Comparison of ENCODE assay signal across 22 mouse cellular contexts in the genomic region with DNA sequence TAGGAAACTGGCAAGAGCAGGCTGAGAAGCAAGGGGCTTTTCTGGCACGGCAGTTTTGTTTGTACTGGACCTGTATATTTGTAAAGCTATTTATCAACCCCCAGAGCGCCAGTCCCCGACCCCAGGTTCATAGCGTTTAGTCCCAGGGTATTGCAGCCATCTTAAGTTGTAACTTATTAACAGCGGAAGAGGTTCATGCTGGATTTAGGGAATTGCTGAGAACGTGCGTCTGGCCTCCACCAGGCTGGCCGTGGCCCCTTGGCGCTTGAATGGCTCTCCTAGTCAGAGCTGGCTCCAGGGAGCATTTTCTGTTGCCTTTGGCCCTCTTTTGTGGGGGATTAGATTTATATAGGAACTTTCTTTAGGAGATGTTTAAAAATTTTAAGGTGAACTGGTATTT. TPM values are rescaled to one million over a fixed set of nuclear protein-coding genes. Genes with fewer than 3 reads are reported as not detected.
DNase-seq lines count a peak whose midpoint lies in the region; ATAC-seq lines count a peak whose summit lies in the region.
"Had no signal": no experiment of that assay in that cellular context is flagged by ENCODE, and none has a peak within 500 bp of the region (broad histone marks: within the 10 kb centered on the region; RNA-seq: fewer than 3 reads in every experiment).

No protein-coding gene starts in this region.

- WGBS in forebrain, embryonic 11.5 days, result 88% methylated on average over 9 of the region's 9 CpGs
- WGBS in forebrain, embryonic 10.5 days, result 86% methylated on average over 9 of the region's 9 CpGs

- H3K36me3 ChIP-seq in forebrain, embryonic 11.5 days (ENCODE audit: control insufficient read depth, insufficient read depth, low read length), result peaks cover 7% of the 10 kb centered on the region
- H3K36me3 ChIP-seq in forebrain, embryonic 10.5 days (replicated peaks), result peaks cover 86% of the 10 kb centered on the region
- H3K36me3 ChIP-seq: heart, embryonic 15.5 days had no signal

- ATAC-seq in forebrain, embryonic 11.5 days (replicated peaks; ENCODE audit: low FRiP score), result no peak
- ATAC-seq: forebrain, embryonic 16.5 days had no signal

- H3K4me1 ChIP-seq in forebrain, embryonic 11.5 days (replicated peaks; ENCODE audit: control insufficient read depth, insufficient read depth, low read length), result no peaks in the 10 kb centered on the region
- H3K4me1 ChIP-seq in forebrain, embryonic 10.5 days, result no peaks in the 10 kb centered on the region
- H3K4me1 ChIP-seq: embryonic facial prominence, embryonic 15.5 days; forebrain, embryonic 12.5 days; heart, embryonic 15.5 days; hindbrain, embryonic 13.5 days had no signal

- DNase-seq in kidney, adult 8-10 months, result peak; percentile 46 to 55
- peak; percentile 66 for DNase-seq in kidney, adult 9 months
- DNase-seq in kidney, postnatal 10 days, result peak; percentile 58
- peak; percentile 54 to 66 for DNase-seq in kidney, postnatal 4 days
- no peak for DNase-seq in forebrain, embryonic 11.5 days (ENCODE audit: low spot score)
- no peak for DNase-seq in neural tube, embryonic 10.5 days (ENCODE audit: extremely low spot score, low spot score)
- no peak for DNase-seq in forebrain, embryonic 10.5 days (ENCODE audit: extremely low spot score, low spot score)
- DNase-seq: adrenal gland, adult 8-10 months; adrenal gland, postnatal 36 days; cerebellum, adult 8-10 months; cerebellum, postnatal 14 days; embryo, embryonic 11 days; gastrocnemius, postnatal 10 days; heart, adult 2 months; heart, postnatal 14 days had no signal

- H3K4me3 ChIP-seq in forebrain, embryonic 11.5 days (ENCODE audit: low read depth, low read length), result no peak overlapping the region
- no peak overlapping the region for H3K4me3 ChIP-seq in forebrain, embryonic 10.5 days
- H3K4me3 ChIP-seq: embryonic facial prominence, embryonic 15.5 days; erythroblast, embryonic 14.5 days; forebrain, embryonic 12.5 days; heart, adult 2 months; heart, embryonic 15.5 days; hindbrain, embryonic 13.5 days had no signal

- H3K9me3 ChIP-seq in forebrain, embryonic 11.5 days (ENCODE audit: control insufficient read depth, low read length), result no peaks in the 10 kb centered on the region
- no peaks in the 10 kb centered on the region for H3K9me3 ChIP-seq in forebrain, embryonic 10.5 days
- H3K9me3 ChIP-seq: embryonic facial prominence, embryonic 15.5 days; forebrain, embryonic 12.5 days; heart, embryonic 15.5 days; hindbrain, embryonic 13.5 days had no signal

- H3K27me3 ChIP-seq in forebrain, embryonic 11.5 days (ENCODE audit: control insufficient read depth, insufficient read depth, low read length), result no peaks in the 10 kb centered on the region
- peaks cover 17% of the 10 kb centered on the region for H3K27me3 ChIP-seq in forebrain, embryonic 10.5 days (ENCODE audit: poor library complexity, severe bottlenecking)
- H3K27me3 ChIP-seq: embryonic facial prominence, embryonic 15.5 days; forebrain, embryonic 12.5 days; heart, embryonic 15.5 days; hindbrain, embryonic 13.5 days had no signal

- no peak overlapping the region for H3K9ac ChIP-seq in forebrain, embryonic 11.5 days (ENCODE audit: low read length)
- H3K9ac ChIP-seq: embryonic facial prominence, embryonic 15.5 days; forebrain, embryonic 12.5 days; heart, embryonic 15.5 days; hindbrain, embryonic 13.5 days had no signal

- no peak overlapping the region for H3K27ac ChIP-seq in forebrain, embryonic 11.5 days (ENCODE audit: low read depth, low read length)
- no peak overlapping the region for H3K27ac ChIP-seq in forebrain, embryonic 10.5 days
- H3K27ac ChIP-seq: embryonic facial prominence, embryonic 15.5 days; forebrain, embryonic 12.5 days; heart, adult 2 months; heart, embryonic 15.5 days; hindbrain, embryonic 13.5 days had no signal

- H3K4me2 ChIP-seq in forebrain, embryonic 11.5 days (ENCODE audit: low read depth, low read length, severe bottlenecking), result no peak overlapping the region
- H3K4me2 ChIP-seq: embryonic facial prominence, embryonic 15.5 days; forebrain, embryonic 12.5 days; heart, embryonic 11.5 days; heart, embryonic 15.5 days; hindbrain, embryonic 13.5 days had no signal

RNA-seq across cellular contexts. Expression of a gene that starts 14.8 kb away (rescaled TPM):
- 100 and 105 TPM in 2 replicates for polyA plus RNA-seq in forebrain, embryonic 11.5 days (2014; fragmentation: Nextera tagmentation; extraction: Ambion mirVana)
- polyA plus RNA-seq in forebrain, embryonic 10.5 days (2016; fragmentation: Nextera tagmentation; extraction: Ambion mirVana), result 33.4 and 39.1 TPM in 2 replicates
- polyA plus RNA-seq: erythroblast, embryonic 14.5 days had no signal

RNA-seq across cellular contexts. Expression of a gene that starts 46.4 kb away (rescaled TPM):
- 59.7 and 63.9 TPM in 2 replicates for polyA plus RNA-seq in forebrain, embryonic 11.5 days (2014; fragmentation: Nextera tagmentation; extraction: Ambion mirVana)
- polyA plus RNA-seq in forebrain, embryonic 10.5 days (2016; fragmentation: Nextera tagmentation; extraction: Ambion mirVana), result 57.8 and 59.2 TPM in 2 replicates

Comparison
In these comparisons a context has a peak if more than half of its experiments do, and no peak if none do; other contexts are left out.
1. DNase-seq: peak in kidney, adult 8-10 months (2 of 2), kidney, adult 9 months (single experiment), kidney, postnatal 10 days (single experiment) and kidney, postnatal 4 days (2 of 2); none in forebrain, embryonic 11.5 days (single experiment), neural tube, embryonic 10.5 days (single experiment) and forebrain, embryonic 10.5 days (single experiment).